Mouse (Mus musculus) neural tube, embryonic 10.5 days (tissue): ENCODE results near the gene Cd200r4.

Experiments used
- DNase-seq: peaks from one replicate; pipeline ENCODE4 v3.0.0-alpha.2; 2017; ENCODE audit warnings: low spot score; ENCODE audit errors: extremely low spot score

Cd200r4 gene

DNA sequence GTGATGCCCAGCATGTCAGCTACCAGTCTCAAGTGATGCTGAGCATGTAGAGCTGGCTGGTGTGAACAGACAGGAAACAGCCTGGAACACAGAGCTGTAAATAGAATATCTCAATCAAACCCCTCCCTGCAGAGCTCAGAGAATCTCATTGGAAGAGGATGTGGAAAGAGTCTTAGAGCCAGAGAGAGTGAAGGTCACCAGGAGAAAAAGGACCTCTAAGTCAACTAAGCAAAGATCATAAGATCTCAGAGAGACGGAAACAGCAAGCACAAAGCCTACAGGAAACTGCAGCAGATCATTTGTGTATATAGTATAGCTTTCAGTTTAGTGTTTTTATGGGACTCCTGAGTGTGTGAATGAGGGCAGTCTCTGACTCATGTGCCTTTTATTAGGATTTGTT is 63.6 kb downstream of the Cd200r4 start:
- no peak for DNase-seq

DNA sequence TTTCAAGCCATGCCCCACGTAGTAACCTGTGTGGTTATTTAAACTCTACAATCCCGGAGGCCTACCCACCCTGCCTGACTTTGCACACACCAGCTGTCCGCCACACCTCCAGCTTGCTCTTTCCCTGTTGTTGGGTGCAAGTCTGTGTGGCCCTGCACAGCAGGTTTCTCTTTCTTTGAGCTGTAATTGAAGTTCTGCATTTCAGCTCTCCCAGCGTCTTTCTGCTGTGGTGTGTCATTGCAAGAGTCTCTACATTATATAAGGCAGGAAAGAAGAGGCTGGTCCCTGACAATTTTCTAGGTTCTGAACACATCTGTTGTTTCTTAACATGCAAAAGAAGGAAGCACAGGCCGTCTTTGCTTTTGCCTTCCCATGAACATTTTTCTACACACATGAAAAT is 65.1 kb downstream of the Cd200r4 start:
- no peak for DNase-seq

DNA sequence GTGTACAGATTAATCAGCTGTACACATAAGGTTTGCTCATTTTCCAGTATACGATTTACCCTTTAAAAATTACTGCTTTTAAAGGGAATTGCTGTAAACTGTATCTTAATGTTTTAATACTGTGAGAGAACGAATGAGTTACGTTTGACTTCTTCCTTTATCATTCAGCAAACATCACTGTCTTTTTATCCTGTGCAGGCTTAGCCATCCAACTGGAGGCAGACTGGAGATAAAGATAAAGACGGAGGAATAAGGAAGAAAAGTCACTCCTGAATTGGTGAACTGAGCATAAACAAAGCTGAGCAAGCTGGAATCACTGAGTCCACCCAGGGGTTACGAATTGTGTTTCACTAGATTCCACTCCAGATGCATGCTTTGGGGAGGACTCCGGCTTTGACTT is 66.1 kb downstream of the Cd200r4 start:
- DNase-seq: no peak
